Mouse (Mus musculus) MEL (cell line): ENCODE measurements at regions not wholly inside any gene's neighbourhood (a gene's known extent, or its start where the extent isn't known, plus 50 kb on each side); places are given as distances from the start of the nearest gene placed in this dataset.

Source experiments
- DNase-seq: peaks from one replicate; pipeline ENCODE4 v3.0.0; 2011; ENCODE audit warnings: low read depth, low spot score
- H3K27ac ChIP-seq: 2 replicates; pipeline ENCODE4 v1.5.1; 2012; ENCODE audit warnings: low read depth, mild to moderate bottlenecking, control low read depth, low read length, moderate library complexity; ENCODE audit not compliant: control insufficient read depth
- H3K27me3 ChIP-seq, 2 experiments: fragments of 150-350 bp in 1 of 2; sonication (generic) in 1 of 2; 2 replicates each; pipeline ENCODE4 v1.6.1; 2012; ENCODE audit warnings: low read length in 2 of 2, mild to moderate bottlenecking in 2 of 2, improper control_type of control experiment in 1 of 2, moderate library complexity in 1 of 2; ENCODE audit not compliant: insufficient read depth in 2 of 2, control insufficient read depth in 1 of 2
- H3K36me3 ChIP-seq, 2 experiments: 2 replicates each; pipeline ENCODE4 v1.6.1; 2012 to 2014; ENCODE audit warnings: low read length in 2 of 2, improper control_type of control experiment in 1 of 2, inconsistent platforms in 1 of 2, mild to moderate bottlenecking in 1 of 2; ENCODE audit not compliant: insufficient read depth in 2 of 2, control insufficient read depth in 1 of 2
- H3K4me1 ChIP-seq, 2 experiments: fragments of 150-350 bp in 1 of 2; sonication (generic) in 1 of 2; 2 replicates each; pipeline ENCODE4 v1.6.1; 2012; ENCODE audit warnings: low read length in 2 of 2, improper control_type of control experiment in 1 of 2, mild to moderate bottlenecking in 1 of 2; ENCODE audit not compliant: insufficient read depth in 2 of 2, control insufficient read depth in 1 of 2
- H3K4me3 ChIP-seq, 2 experiments: fragments of 150-350 bp in 1 of 2; sonication (generic) in 1 of 2; 2 replicates each; pipeline ENCODE4 v1.5.1; 2012; ENCODE audit warnings: low read depth in 2 of 2, low read length in 2 of 2, mild to moderate bottlenecking in 2 of 2, moderate library complexity in 2 of 2, control low read depth in 1 of 2, improper control_type of control experiment in 1 of 2; ENCODE audit not compliant: control insufficient read depth in 1 of 2, insufficient read depth in 1 of 2
- H3K79me2 ChIP-seq: 2 replicates; pipeline ENCODE4 v1.6.1; 2012; ENCODE audit warnings: mild to moderate bottlenecking, low read length, moderate library complexity; ENCODE audit not compliant: control insufficient read depth, poor library complexity, insufficient read depth
- H3K9ac ChIP-seq: 2 replicates; pipeline ENCODE4 v1.6.1; 2012; ENCODE audit warnings: low read depth, mild to moderate bottlenecking, control low read depth, low read length, moderate library complexity; ENCODE audit not compliant: control insufficient read depth, poor library complexity, severe bottlenecking
- H3K9me3 ChIP-seq: fragments of 150-350 bp; sonication (generic); replicated peaks from 2 replicates; pipeline ENCODE4 v1.6.1; 2012; ENCODE audit warnings: mild to moderate bottlenecking, low read length, improper control_type of control experiment, moderate library complexity; ENCODE audit not compliant: insufficient read depth
- EP300 ChIP-seq, 2 experiments: IDR thresholded peaks; 2 replicates each; pipeline ENCODE4 v1.6.1; 2011; ENCODE audit warnings: improper control_type of control experiment in 2 of 2, low read length in 2 of 2, low read depth in 1 of 2, mild to moderate bottlenecking in 1 of 2
- ETS1 ChIP-seq: IDR thresholded peaks from 2 replicates; pipeline ENCODE4 v1.6.1; 2012; ENCODE audit warnings: low read depth, mild to moderate bottlenecking, inconsistent platforms, low read length, improper control_type of control experiment, moderate library complexity
- GABPA ChIP-seq: IDR thresholded peaks from 2 replicates; pipeline ENCODE4 v1.6.1; 2012; ENCODE audit warnings: low read depth, mild to moderate bottlenecking, inconsistent platforms, low read length, improper control_type of control experiment, moderate library complexity
- GATA1 ChIP-seq: IDR thresholded peaks from 2 replicates; pipeline ENCODE4 v1.6.1; 2011; ENCODE audit warnings: low read depth, low read length, improper control_type of control experiment
- HCFC1 ChIP-seq: IDR thresholded peaks from 2 replicates; pipeline ENCODE4 v1.6.1; 2012; ENCODE audit warnings: low read depth, mild to moderate bottlenecking, inconsistent platforms, low read length, improper control_type of control experiment, moderate library complexity
- JUND ChIP-seq: IDR thresholded peaks from 2 replicates; pipeline ENCODE4 v1.6.1; 2011; ENCODE audit warnings: low read depth, mild to moderate bottlenecking, improper control_type of control experiment, low read length
- MEF2A ChIP-seq: IDR thresholded peaks from 2 replicates; pipeline ENCODE4 v1.6.1; 2014; ENCODE audit warnings: low read depth, mild to moderate bottlenecking, inconsistent platforms, low read length, improper control_type of control experiment; ENCODE audit not compliant: poor library complexity, insufficient replicate concordance, severe bottlenecking; ENCODE audit errors: extremely low read depth
- SMC3 ChIP-seq: IDR thresholded peaks from 2 replicates; pipeline ENCODE4 v1.6.1; 2011; ENCODE audit warnings: low read depth, low read length, improper control_type of control experiment
- TCF12 ChIP-seq: IDR thresholded peaks from 2 replicates; pipeline ENCODE4 v1.6.1; 2014; ENCODE audit warnings: low read depth, mild to moderate bottlenecking, inconsistent platforms, low read length, improper control_type of control experiment, moderate library complexity
- USF1 ChIP-seq: IDR thresholded peaks from 2 replicates; pipeline ENCODE4 v1.6.1; 2014; ENCODE audit warnings: low read depth, mild to moderate bottlenecking, inconsistent platforms, low read length, improper control_type of control experiment, moderate library complexity
- USF2 ChIP-seq, 2 experiments: IDR thresholded peaks; 2 replicates each; pipeline ENCODE4 v1.6.1; 2011 to 2012; ENCODE audit warnings: improper control_type of control experiment in 2 of 2, low read length in 2 of 2, borderline replicate concordance in 1 of 2, inconsistent platforms in 1 of 2, low read depth in 1 of 2, mild to moderate bottlenecking in 1 of 2; ENCODE audit not compliant: insufficient read depth in 1 of 2
- ZMIZ1 ChIP-seq: IDR thresholded peaks from 2 replicates; pipeline ENCODE4 v1.6.1; 2012; ENCODE audit warnings: low read depth, mild to moderate bottlenecking, inconsistent platforms, low read length, improper control_type of control experiment, moderate library complexity

GRCm38 (mm10) chr7:116596914-116597313 lies 92.7 kb downstream of the Nucb2 start:
- H3K27me3 ChIP-seq = no peaks in the 10 kb centered on the region

GRCm38 (mm10) chr7:116600340-116600739 lies 96.2 kb downstream of the Nucb2 start:
- Histone ChIP-seq H3K9me3 (no peaks in the 10 kb centered on the region), H3K27ac (no peak overlapping the region), H3K79me2 (no peaks in the 10 kb centered on the region), H3K36me3 (no peaks in the 10 kb centered on the region), H3K4me3 (no peak overlapping the region)
- TF ChIP-seq HCFC1 (no peak), USF1 (peak; percentile 74), USF2 (IDR thresholded peaks at IDR 0.05; ENCODE audit: borderline replicate concordance in 1 of 2, insufficient read depth in 1 of 2, low read depth in 1 of 2, low read length in 2 of 2) (0 out of 4 replicates have a peak, but pooled peaks of 1 of the 2 experiments have one; percentile 22)
- TF ChIP-seq, all 39 proteins: peak for 2
- Histone ChIP-seq H3K9ac (no peak overlapping the region), H3K27me3 (no peaks in the 10 kb centered on the region), H3K4me1 (peaks cover 0 to 5% of the 10 kb centered on the region in 2 experiments; a peak in 2 of 4 replicates)
- no peak for DNase-seq

More at GRCm38 (mm10) chr7:116596914-116597313, 92.7 kb downstream of the Nucb2 start:
- DNase-seq = no peak
- no peak for TF ChIP-seq ZMIZ1
- Histone ChIP-seq H3K9ac (no peak overlapping the region), H3K4me3 (no peak overlapping the region), H3K36me3 (no peaks in the 10 kb centered on the region), H3K9me3 (no peaks in the 10 kb centered on the region), H3K79me2 (no peaks in the 10 kb centered on the region), H3K4me1 (no peaks in the 10 kb centered on the region), H3K27ac (no peak overlapping the region)

GRCm38 (mm10) chr7:116603167-116603839 lies 99.1 kb downstream of the Nucb2 start:
- H3K27ac ChIP-seq = no peak overlapping the region
- TF ChIP-seq TCF12 (peak; percentile 38), MEF2A (no peak), JUND (no peak), GATA1 (peak; percentile 34; the same call in 1 of the 2 replicates), EP300 (IDR thresholded peaks at IDR 0.05; ENCODE audit: low read depth in 1 of 2, low read length in 2 of 2) (peak in 1 of 2 experiments; percentile 53; a peak in 1 of 4 replicates), ETS1 (peak; percentile 98), GABPA (no peak), SMC3 (no peak)
- H3K4me3 ChIP-seq = no peak overlapping the region

More at GRCm38 (mm10) chr7:116603167-116603839, 99.1 kb downstream of the Nucb2 start:
- peak; percentile 75 for DNase-seq
- H3K79me2 ChIP-seq = no peaks in the 10 kb centered on the region
- no peak overlapping the region for H3K9ac ChIP-seq
- peaks cover 0 to 5% of the 10 kb centered on the region in 2 experiments; a peak in 2 of 4 replicates for H3K4me1 ChIP-seq
- no peaks in the 10 kb centered on the region; a peak in 2 of 4 replicates for H3K36me3 ChIP-seq
- no peaks in the 10 kb centered on the region for H3K9me3 ChIP-seq
- no peaks in the 10 kb centered on the region for H3K27me3 ChIP-seq
